31 mouse cellular contexts compared by ENCODE assay signal in genomic region chr13:59246070-59246469, GRCm38 (mm10).
DNase-seq lines count a peak whose midpoint lies in the region; ATAC-seq lines count a peak whose summit lies in the region.
"Had no signal": no experiment of that assay in that cellular context is flagged by ENCODE, and none has a peak within 500 bp of the region (broad histone marks: within the 10 kb centered on the region; RNA-seq: fewer than 3 reads in every experiment).

No protein-coding gene starts in this region.

- H3K9ac ChIP-seq in midbrain, embryonic 16.5 days (ENCODE audit: low read depth, low read length): no peak overlapping the region
- no peak overlapping the region for H3K9ac ChIP-seq in kidney, embryonic 14.5 days (ENCODE audit: low read depth, low read length)
- H3K9ac ChIP-seq: forebrain, postnatal 0 days; heart, embryonic 12.5 days; heart, embryonic 15.5 days; hindbrain, embryonic 13.5 days; intestine, embryonic 15.5 days had no signal

- H3K9me3 ChIP-seq in midbrain, embryonic 10.5 days (replicated peaks): no peaks in the 10 kb centered on the region
- no peaks in the 10 kb centered on the region for H3K9me3 ChIP-seq in midbrain, embryonic 16.5 days (replicated peaks; ENCODE audit: control insufficient read depth, low read length, poor library complexity, severe bottlenecking)
- no peaks in the 10 kb centered on the region for H3K9me3 ChIP-seq in limb, embryonic 10.5 days (replicated peaks)
- H3K9me3 ChIP-seq in kidney, embryonic 14.5 days (ENCODE audit: control insufficient read depth, low read length): no peaks in the 10 kb centered on the region
- H3K9me3 ChIP-seq: forebrain, embryonic 10.5 days; heart, embryonic 12.5 days; heart, embryonic 15.5 days; hindbrain, embryonic 13.5 days; intestine, embryonic 15.5 days had no signal

- no peaks in the 10 kb centered on the region for H3K27me3 ChIP-seq in midbrain, embryonic 10.5 days (ENCODE audit: low read depth, poor library complexity, severe bottlenecking)
- no peaks in the 10 kb centered on the region for H3K27me3 ChIP-seq in midbrain, embryonic 16.5 days (ENCODE audit: control insufficient read depth, insufficient read depth, low read depth, low read length)
- no peaks in the 10 kb centered on the region for H3K27me3 ChIP-seq in limb, embryonic 10.5 days (ENCODE audit: low read depth, poor library complexity, severe bottlenecking)
- no peaks in the 10 kb centered on the region for H3K27me3 ChIP-seq in kidney, embryonic 14.5 days (ENCODE audit: control insufficient read depth, insufficient read depth, low read length)
- H3K27me3 ChIP-seq: CH12.LX; heart, embryonic 12.5 days; heart, embryonic 15.5 days; hindbrain, embryonic 13.5 days; intestine, embryonic 15.5 days; Patski had no signal

- no peak for DNase-seq in midbrain, embryonic 10.5 days (ENCODE audit: low spot score)
- peak; percentile 82 for DNase-seq in MEL-GATA-1-ER (ENCODE audit: extremely low read depth, low read depth)
- DNase-seq in limb, embryonic 10.5 days (ENCODE audit: low spot score): no peak
- DNase-seq in gastrocnemius, postnatal 4 days (ENCODE audit: low spot score in 2 of 2): no peak
- no peak for DNase-seq in heart, postnatal 14 days
- DNase-seq: adrenal gland, postnatal 10 days; adrenal gland, postnatal 36 days; B cell, adult 2 months; cerebellum, adult 11 months; cerebellum, adult 8-10 months; cerebellum, postnatal 10 days; cerebellum, postnatal 36 days; forebrain, postnatal 0 days; gastrocnemius, adult 2 months; gastrocnemius, postnatal 14 days; heart, adult 18-20 months; heart, postnatal 10 days; heart, postnatal 4 days had no signal

- no peaks in the 10 kb centered on the region for H3K36me3 ChIP-seq in midbrain, embryonic 10.5 days
- no peaks in the 10 kb centered on the region for H3K36me3 ChIP-seq in midbrain, embryonic 16.5 days (ENCODE audit: control insufficient read depth, insufficient read depth, low read length)
- no peaks in the 10 kb centered on the region for H3K36me3 ChIP-seq in limb, embryonic 10.5 days
- no peaks in the 10 kb centered on the region for H3K36me3 ChIP-seq in kidney, embryonic 14.5 days (ENCODE audit: control insufficient read depth, insufficient read depth, low read length)
- H3K36me3 ChIP-seq: forebrain, embryonic 10.5 days; G1E; heart, embryonic 12.5 days; heart, embryonic 15.5 days; hindbrain, embryonic 13.5 days; intestine, embryonic 15.5 days had no signal

- H3K4me3 ChIP-seq in midbrain, embryonic 10.5 days: no peak overlapping the region
- H3K4me3 ChIP-seq in midbrain, embryonic 16.5 days (ENCODE audit: low read depth, low read length): no peak overlapping the region
- H3K4me3 ChIP-seq in limb, embryonic 10.5 days: no peak overlapping the region
- no peak overlapping the region for H3K4me3 ChIP-seq in kidney, embryonic 14.5 days (ENCODE audit: low read length)
- H3K4me3 ChIP-seq: forebrain, embryonic 10.5 days; gastrocnemius, adult 2 months; heart, embryonic 12.5 days; heart, embryonic 15.5 days; hindbrain, embryonic 13.5 days; intestine, embryonic 15.5 days had no signal

- peak overlapping the region; percentile 46; the same call in 1 of the 2 replicates for H3K27ac ChIP-seq in midbrain, embryonic 10.5 days (replicated peaks)
- no peak overlapping the region for H3K27ac ChIP-seq in midbrain, embryonic 16.5 days (ENCODE audit: low read length)
- peak overlapping the region; percentile 30; the same call in 1 of the 2 replicates for H3K27ac ChIP-seq in limb, embryonic 10.5 days
- no peak overlapping the region for H3K27ac ChIP-seq in kidney, embryonic 14.5 days (ENCODE audit: low read depth, low read length)
- H3K27ac ChIP-seq: forebrain, embryonic 10.5 days; gastrocnemius, adult 2 months; heart, embryonic 15.5 days; hindbrain, embryonic 13.5 days; intestine, embryonic 15.5 days had no signal

- no peak for ATAC-seq in midbrain, embryonic 16.5 days
- peak; percentile 38; the same call in 1 of the 2 replicates for ATAC-seq in megakaryocyte progenitor cell, adult 5-6 weeks (replicated peaks; ENCODE audit: poor library complexity)
- no peak for ATAC-seq in kidney, embryonic 14.5 days (ENCODE audit: low FRiP score, low TSS enrichment)
- ATAC-seq: forebrain, embryonic 14.5 days; forebrain, postnatal 0 days; hindbrain, embryonic 16.5 days; intestine, embryonic 15.5 days; Patski had no signal

- WGBS in midbrain, embryonic 10.5 days: 84% methylated on average over 6 of the region's 6 CpGs
- 77% methylated on average over 6 of the region's 6 CpGs for WGBS in midbrain, embryonic 16.5 days
- WGBS in limb, embryonic 10.5 days: 74% methylated on average over 6 of the region's 6 CpGs
- 53% methylated on average over 6 of the region's 6 CpGs for WGBS in kidney, embryonic 14.5 days

- intact Hi-C loops in heart, postnatal 14 days (cut with DNase I): no loop called here

- peaks cover 19% of the 10 kb centered on the region for H3K4me1 ChIP-seq in midbrain, embryonic 10.5 days
- peaks cover 3% of the 10 kb centered on the region for H3K4me1 ChIP-seq in midbrain, embryonic 16.5 days (ENCODE audit: control insufficient read depth, insufficient read depth, low read length)
- peaks cover 21% of the 10 kb centered on the region for H3K4me1 ChIP-seq in limb, embryonic 10.5 days
- no peaks in the 10 kb centered on the region for H3K4me1 ChIP-seq in kidney, embryonic 14.5 days (ENCODE audit: control insufficient read depth, insufficient read depth, low read length)
- H3K4me1 ChIP-seq: heart, embryonic 12.5 days; intestine, embryonic 15.5 days had no signal

- H3K4me2 ChIP-seq in midbrain, embryonic 16.5 days (ENCODE audit: low read length): no peak overlapping the region
- H3K4me2 ChIP-seq in kidney, embryonic 14.5 days (replicated peaks; ENCODE audit: low read depth, low read length): no peak overlapping the region
- H3K4me2 ChIP-seq: heart, embryonic 12.5 days; heart, embryonic 15.5 days; hindbrain, embryonic 13.5 days; intestine, embryonic 15.5 days had no signal

Comparison
In these comparisons a context has a peak if more than half of its experiments do, and no peak if none do; other contexts are left out.
1. H3K27ac ChIP-seq: peak in midbrain, embryonic 10.5 days (single experiment) and limb, embryonic 10.5 days (single experiment); none in midbrain, embryonic 16.5 days (single experiment) and kidney, embryonic 14.5 days (single experiment).